Mouse (Mus musculus) adrenal gland, adult 2 months (tissue): ENCODE results near the gene Prlh. TPM values are rescaled to one million over a fixed set of nuclear protein-coding genes. Genes with fewer than 3 reads are reported as not detected.

ENCODE experiments used
- DNase-seq: peaks from one replicate; pipeline ENCODE4 v3.0.0; 2021
- polyA plus RNA-seq: library from polyadenylated mRNA; depleted of rRNA; stranded (reverse); fragments of >200 nt; gene quantifications from 2 replicates; pipeline ENCODE4 v1.2.3, GENCODE M21; 2012
- total RNA-seq, 2 experiments: library from RNA; stranded (reverse); gene quantifications; 2 replicates each; pipeline ENCODE4 v1.2.3; 2021

The Prlh gene
- total and polyA plus RNA-seq, 3 experiments: not detected

DNA sequence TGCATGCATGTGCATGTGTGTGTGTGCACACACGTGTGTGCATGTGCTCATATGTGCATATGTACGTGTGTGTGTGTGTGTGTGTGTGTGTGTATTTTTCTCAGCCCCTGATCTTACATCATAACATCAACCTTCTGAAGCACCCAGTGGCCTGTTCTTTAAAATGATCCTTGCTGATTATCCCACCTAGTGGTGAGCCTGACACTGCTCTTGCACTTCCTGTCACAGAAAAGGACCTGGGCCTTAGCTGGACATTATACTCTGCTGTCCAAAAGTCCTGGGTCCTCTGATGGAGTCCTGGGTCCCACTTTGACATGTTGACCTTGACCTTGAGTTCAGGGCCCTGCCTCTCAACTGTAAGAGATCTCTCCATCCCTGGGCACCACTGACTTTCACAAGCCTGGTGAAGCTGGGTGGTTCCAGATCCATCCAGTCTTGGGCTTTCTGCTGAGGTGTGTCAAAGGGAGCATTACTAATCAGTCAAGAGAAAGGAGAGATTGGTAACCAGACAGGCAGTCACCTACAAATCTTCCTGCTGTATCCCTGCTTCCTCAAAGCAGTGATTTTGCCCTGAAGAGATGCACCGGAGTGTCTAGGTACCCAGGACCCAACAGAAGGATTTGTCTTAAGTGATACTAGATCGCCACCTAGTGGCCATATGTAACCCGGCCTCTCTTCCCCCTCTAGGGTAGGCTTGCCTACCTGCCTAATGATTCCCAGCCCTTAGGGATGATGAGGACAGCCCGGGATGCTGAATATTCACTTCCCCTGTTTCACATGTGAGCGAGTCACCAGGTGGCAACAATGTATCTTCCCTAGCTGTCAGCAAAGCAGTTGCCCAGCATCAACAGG is 3.6 kb downstream of the Prlh start:
- DNase-seq: peak; percentile 60

- DNase-seq: no peak
Observed at GRCm38 (mm10) chr1:90962526-90962925, 9.6 kb downstream of the Prlh start.

GRCm38 (mm10) chr1:90962994-90963393 is 10.1 kb downstream of the Prlh start:
- no peak for DNase-seq

GRCm38 (mm10) chr1:90967583-90967982 is 14.7 kb downstream of the Prlh start:
- peak; percentile 90 for DNase-seq

GRCm38 (mm10) chr1:90968649-90969048 is 15.7 kb downstream of the Prlh start:
- DNase-seq: no peak

GRCm38 (mm10) chr1:90969347-90969784 is 16.5 kb downstream of the Prlh start, which contains the start of gene Rab17:
Gene Rab17 (minus strand): TSS chr1:90969661.
- no peak for DNase-seq

DNA sequence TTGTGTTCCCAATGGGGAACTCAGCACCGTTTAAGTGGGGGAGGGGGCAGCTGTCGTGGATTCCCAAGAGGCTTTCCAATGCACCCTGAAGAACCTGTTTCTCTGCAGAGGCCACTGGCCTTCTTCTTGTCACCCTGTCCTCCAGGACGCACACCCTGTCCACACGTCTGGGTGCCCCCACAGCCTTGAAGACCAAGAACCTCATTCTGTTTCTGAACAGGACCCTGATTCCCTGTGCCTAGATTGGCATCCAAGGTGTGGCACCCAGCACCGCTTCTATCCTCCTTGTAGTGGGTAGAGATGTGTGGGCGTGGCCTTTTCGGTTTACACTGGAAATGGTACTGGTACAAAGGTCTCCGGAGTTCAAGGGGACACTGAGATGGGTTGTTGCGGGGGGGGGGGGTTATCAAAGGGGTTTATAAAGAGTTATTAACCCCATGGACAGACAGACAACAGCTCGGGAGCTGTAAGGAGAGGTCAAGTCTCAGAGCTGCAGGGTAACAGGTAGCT is 17.0 kb downstream of the Prlh start:
- DNase-seq: no peak

DNA sequence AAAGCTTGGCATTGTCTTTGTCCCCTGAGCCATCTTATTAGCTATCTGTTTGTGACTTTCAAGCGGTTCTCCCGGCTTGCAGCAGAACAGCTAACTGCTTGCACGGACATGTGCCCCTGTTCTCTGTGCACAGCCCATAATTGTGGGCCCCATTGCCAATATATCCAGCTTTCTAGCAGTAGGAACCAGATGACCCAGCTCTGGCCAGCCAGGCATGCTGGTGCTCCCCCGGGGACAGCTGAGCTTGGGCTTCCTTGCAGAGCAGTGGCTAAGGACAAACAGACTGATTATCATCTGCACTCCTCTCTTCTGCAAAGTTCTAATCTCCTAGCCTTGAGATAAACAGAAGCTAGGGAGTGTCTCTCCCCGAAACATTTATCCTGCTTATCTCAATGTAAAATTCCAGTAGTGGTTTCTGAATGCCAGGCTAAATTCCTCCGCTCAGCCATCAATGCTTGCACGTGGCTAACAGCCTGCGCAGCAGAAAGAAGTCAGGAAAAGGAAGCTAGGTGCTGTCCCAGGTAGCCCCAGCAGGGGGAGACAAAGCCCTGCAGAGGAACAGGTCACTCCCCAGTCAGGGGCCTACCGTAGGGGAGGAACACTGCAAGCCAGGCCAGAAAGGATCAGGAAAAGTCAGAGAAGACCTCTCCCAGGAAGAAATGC is 20.1 kb downstream of the Prlh start:
- DNase-seq: peak; percentile 94

DNA sequence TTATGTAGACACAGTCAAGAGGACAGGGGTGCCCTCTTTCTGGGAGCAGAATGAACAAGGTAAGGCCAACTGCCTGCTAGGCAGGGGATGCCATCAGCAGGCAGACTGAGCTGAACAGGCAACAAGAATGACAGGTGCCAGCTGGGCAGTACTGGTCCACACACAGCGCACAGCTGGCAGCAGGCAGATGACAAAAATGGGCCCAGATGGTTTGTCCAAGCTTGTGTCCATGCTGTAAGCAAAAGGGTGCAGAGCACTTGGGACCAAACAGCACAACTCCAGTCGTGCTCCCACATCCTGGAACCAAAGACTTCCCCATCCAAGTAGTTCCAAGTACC is 20.6 kb downstream of the Prlh start:
- no peak for DNase-seq

- DNase-seq: peak; percentile 92
Observed at GRCm38 (mm10) chr1:90974906-90975649, 22.2 kb downstream of the Prlh start.

DNA sequence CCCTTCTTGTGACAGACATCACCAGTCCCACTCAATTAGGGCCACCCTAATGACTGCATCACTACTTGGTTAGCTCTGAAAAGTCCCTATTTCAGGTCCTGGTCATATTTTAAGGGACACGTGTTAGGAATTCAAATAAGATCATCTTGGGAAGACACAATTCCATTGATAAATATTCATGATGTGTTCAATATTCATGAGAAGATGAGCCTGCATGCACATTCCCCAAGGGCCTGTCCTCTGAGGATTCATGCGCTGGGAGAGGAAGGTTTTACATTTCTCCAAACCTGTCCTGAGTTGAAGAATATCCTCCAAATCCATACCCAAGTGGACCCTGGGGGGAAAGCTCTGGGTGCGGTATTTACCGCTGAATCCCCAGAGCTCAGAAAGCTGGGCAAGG is 23.1 kb downstream of the Prlh start:
- no peak for DNase-seq

DNA sequence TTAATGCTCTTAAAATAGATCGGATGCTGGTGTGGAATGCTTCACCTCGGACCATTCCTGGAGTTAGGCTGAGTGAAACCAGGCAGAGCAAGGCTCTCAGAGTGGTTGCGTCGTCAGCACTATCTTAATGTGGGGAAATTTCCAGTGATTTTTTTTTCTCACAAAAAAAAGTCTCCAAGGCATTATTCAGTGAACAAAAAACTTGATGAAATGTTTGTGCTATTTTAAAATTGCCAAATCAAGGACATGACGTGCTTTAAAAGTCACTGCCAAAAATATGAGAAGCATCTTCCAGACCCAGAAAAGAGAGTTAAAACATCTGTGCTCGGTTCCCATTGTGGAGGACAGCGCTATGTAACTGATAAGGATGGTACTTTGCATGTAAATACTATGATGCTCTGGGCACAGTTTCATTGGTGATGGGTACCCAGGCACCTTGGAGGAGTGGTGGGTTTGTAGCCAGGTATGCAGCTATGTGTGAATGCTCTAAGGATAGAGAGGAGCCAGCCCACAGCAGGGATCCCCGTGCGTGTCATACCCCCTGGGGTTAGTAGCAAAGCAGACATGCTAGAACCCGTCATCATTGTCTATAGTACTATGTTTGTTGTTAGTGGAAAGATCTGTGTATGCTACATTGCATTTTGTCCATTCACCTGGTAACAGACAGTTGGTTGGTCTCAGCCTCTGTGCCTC is 27.9 kb downstream of the Prlh start:
- no peak for DNase-seq

GRCm38 (mm10) chr1:90981346-90981745 is 28.4 kb downstream of the Prlh start:
- DNase-seq: no peak

- DNase-seq: no peak
Observed at GRCm38 (mm10) chr1:90995916-90996315, 43.0 kb downstream of the Prlh start.

GRCm38 (mm10) chr1:90997136-90997535 is 44.2 kb downstream of the Prlh start:
- DNase-seq: no peak

GRCm38 (mm10) chr1:90997641-90998040 is 44.7 kb downstream of the Prlh start:
- no peak for DNase-seq

DNA sequence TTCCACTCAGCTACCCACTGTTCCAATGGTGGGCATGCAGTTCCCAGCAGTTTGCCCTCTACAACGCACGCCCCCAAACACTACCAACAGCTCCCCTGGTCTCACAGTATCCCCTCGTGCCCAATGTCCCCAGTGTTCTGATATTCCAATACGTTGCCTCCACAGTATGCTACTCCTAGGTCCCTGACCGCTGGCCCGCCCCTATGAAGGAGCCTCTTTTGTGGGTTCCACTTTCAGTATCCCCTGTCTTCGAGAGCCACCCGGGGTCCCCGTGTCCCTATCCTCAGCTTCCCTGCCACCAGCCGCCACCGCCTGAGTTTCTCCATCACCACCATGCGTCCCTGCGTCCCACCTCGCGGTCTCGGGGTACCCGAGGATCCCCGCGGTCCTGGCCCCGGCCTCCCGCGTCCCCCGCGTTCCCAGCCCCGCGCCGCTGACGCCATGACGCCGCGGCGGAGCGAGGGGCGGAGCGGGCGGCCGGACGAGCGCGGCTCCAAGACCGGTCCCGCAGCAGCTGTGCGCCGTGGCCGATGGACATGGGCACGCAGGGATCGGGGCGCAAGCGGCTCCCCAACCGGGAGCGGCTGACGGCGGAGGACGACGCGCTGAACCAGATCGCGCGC is 45.5 kb downstream of the Prlh start, which contains the start of gene Lrrfip1:
Gene Lrrfip1, plus strand, starts transcription at position 470 of the 623 bp plus-strand sequence.
- peak; percentile 82 for DNase-seq

DNA sequence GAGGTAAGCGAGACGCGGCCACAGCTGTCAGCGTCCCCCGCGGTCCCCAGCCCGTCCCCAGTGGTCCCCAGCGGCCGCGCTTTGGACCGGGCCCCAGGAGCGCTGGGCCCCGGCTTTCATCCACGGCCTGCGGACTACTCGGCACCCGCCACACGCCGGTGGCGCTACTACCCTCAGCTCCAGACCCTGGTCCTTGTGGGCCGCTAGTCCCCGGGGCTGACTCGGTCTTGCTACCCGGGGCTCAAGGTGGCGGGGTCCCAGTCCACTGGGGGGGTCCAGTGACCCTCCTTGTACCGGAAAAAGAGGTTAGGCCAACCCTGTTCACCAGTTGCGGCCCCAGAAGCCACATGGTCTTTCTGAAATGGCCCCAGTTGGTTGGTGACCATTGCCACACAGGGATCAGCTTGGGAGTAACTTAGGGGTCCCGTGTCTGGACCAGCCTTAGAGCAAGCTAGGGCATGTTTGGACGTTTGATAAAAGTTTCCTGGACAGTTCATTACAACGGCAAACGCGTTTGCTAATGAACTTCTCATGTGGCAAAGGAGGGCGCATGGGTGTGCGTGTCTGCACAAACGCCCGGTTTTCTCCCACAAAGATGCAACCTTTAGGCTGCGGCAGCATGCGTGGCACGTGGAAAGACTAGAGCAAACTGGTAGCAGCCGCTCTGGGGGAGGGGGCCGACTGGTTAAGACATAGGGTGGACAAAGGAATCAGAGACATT is 46.1 kb downstream of the Prlh start:
- peak; percentile 73 for DNase-seq

DNA sequence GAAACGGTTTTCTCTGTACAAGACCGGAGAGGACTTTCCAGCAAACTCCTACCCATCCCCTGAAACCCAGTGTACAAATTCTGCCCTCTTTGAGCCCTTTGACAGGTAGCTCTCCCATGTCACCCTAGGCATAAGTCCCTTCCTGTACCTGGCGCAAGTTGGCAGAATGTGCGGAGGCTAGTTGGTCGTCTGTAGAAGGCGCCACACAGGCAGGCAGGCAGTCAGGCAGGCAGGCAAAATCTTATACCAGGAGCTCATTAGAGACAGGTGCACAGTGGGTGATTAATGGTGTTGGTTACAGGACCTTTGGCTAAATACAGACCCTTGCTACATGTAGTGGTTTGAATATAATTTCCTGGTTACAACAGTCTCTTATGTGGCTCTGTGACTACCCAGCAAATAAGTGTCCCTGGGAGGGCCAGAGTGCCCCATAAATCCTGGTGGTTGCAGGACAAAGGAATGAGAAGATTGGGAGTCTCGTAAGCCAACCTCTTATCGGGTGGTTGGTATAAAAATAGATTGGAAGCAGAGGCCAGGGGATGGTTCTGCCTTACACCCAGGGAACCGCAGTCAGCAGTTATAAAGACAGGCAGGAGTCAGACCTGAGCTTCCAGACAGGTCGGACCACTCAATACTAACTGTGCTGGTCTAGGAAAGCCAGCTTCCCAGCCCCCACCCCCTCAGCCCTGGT is 47.1 kb downstream of the Prlh start:
- no peak for DNase-seq

GRCm38 (mm10) chr1:91001101-91001500 is 48.2 kb downstream of the Prlh start:
- DNase-seq: no peak
